Mouse (Mus musculus) hindbrain, embryonic 12.5 days (tissue): ENCODE results near the gene Serpinb6c. TPM values are rescaled to one million over a fixed set of nuclear protein-coding genes. Genes with fewer than 3 reads are reported as not detected.

Source experiments
- ATAC-seq: fragments of 200-750 bp; cut with Nextera tagmentation; 2 replicates; pipeline ENCODE4 v1.8.0; 2017; ENCODE audit warnings: moderate TSS enrichment; ENCODE audit not compliant: low FRiP score
- H3K27ac ChIP-seq: fragments of 300-500 bp; sonication (generic); 2 replicates; pipeline ENCODE4 v1.5.1; 2016; ENCODE audit warnings: mild to moderate bottlenecking
- H3K27me3 ChIP-seq: fragments of 300-500 bp; sonication (generic); 2 replicates; pipeline ENCODE4 v1.6.1; 2016; ENCODE audit warnings: mild to moderate bottlenecking
- H3K36me3 ChIP-seq: fragments of 300-500 bp; sonication (generic); 2 replicates; pipeline ENCODE4 v1.6.1; 2016; ENCODE audit warnings: mild to moderate bottlenecking
- H3K4me1 ChIP-seq: fragments of 300-500 bp; sonication (generic); 2 replicates; pipeline ENCODE4 v1.6.1; 2016
- H3K4me2 ChIP-seq: fragments of 300-500 bp; sonication (generic); replicated peaks from 2 replicates; pipeline ENCODE4 v1.6.1; 2016; ENCODE audit warnings: mild to moderate bottlenecking
- H3K4me3 ChIP-seq: fragments of 300-500 bp; sonication (generic); 2 replicates; pipeline ENCODE4 v1.5.1; 2016; ENCODE audit warnings: mild to moderate bottlenecking
- H3K9ac ChIP-seq: fragments of 300-500 bp; sonication (generic); 2 replicates; pipeline ENCODE4 v1.6.1; 2016; ENCODE audit warnings: mild to moderate bottlenecking, moderate library complexity
- H3K9me3 ChIP-seq: fragments of 300-500 bp; sonication (generic); replicated peaks from 2 replicates; pipeline ENCODE4 v1.6.1; 2016; ENCODE audit warnings: mild to moderate bottlenecking
- WGBS: fragments of 180-500 bp; shearing (Covaris S2); methylation state at CpG from one replicate; pipeline ENCODE4 v1.1.7; 2016; 5-methylcytosine and 5-hydroxymethylcytosine counted together
- polyA plus RNA-seq: library from polyadenylated mRNA; unstranded; fragments of >200 nt; fragmentation: Nextera tagmentation; extraction: Ambion mirVana; gene quantifications from 2 replicates; pipeline ENCODE4 v1.2.1, GENCODE M21; 2016

Gene Serpinb6c
- polyA plus RNA-seq, 1 experiment from 2014 or later, result 0.32 TPM

GRCm38 (mm10) chr13:33921699-33922098 is 16.2 kb upstream of the Serpinb6c start:
- H3K27ac ChIP-seq, result no peak overlapping the region
- ATAC-seq, result no peak
- H3K9me3 ChIP-seq, result no peaks in the 10 kb centered on the region
- no peak overlapping the region for H3K4me3 ChIP-seq
- 94% methylated on average over 5 of the region's 5 CpGs for WGBS
- H3K9ac ChIP-seq, result no peak overlapping the region
- no peaks in the 10 kb centered on the region for H3K27me3 ChIP-seq
- no peak overlapping the region for H3K4me2 ChIP-seq
- no peaks in the 10 kb centered on the region for H3K4me1 ChIP-seq
- peaks cover 30% of the 10 kb centered on the region for H3K36me3 ChIP-seq

DNA sequence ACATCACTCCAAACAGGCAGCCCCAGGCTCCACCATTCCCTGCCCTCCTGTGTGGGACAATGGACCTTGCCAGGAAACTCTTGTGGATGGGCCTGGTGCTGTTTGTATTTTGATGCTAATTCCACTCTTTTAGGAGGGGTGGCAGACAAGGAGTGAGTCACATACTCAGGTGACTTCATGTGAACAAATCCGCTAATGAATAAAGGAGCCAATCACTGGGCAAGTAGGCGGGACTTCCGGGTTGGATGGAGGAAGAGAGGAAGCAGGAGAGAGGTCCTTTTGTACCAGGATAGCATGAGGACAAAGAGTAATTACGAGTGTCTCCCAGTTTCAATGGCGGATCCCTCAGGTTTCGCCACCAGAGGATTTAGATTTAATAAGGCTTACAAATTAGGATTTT is 15.5 kb upstream of the Serpinb6c start:
- WGBS, result 89% methylated on average over 6 of the region's 6 CpGs
- Histone ChIP-seq H3K9ac (no peak overlapping the region), H3K9me3 (no peaks in the 10 kb centered on the region), H3K4me1 (no peaks in the 10 kb centered on the region), H3K4me3 (no peak overlapping the region), H3K36me3 (peaks cover 30% of the 10 kb centered on the region), H3K27me3 (no peaks in the 10 kb centered on the region), H3K4me2 (no peak overlapping the region), H3K27ac (no peak overlapping the region)
- ATAC-seq, result no peak

DNA sequence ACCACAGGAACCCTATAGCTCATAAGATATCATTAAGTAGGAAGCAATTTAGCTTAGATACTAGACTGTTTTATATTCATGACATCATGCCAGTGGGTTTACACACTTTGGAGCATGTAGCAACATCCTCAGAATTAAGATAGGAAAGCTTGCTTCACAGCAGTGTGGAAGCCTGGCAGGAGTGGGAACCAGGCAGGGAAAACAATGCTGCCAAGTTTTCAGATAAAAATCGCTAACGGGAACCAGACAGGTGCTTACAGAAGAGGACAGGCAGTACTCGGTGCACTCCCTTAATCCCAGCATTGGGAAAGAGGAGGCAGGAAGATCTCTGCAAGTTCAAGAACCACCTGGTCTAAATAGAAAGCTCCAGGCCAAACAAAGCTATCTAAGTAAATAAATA is 1.3 kb upstream of the Serpinb6c start:
- no peak overlapping the region for H3K4me3 ChIP-seq
- H3K9ac ChIP-seq, result no peak overlapping the region
- no peaks in the 10 kb centered on the region for H3K4me1 ChIP-seq
- 84% methylated on average over 3 of the region's 3 CpGs for WGBS
- no peak for ATAC-seq
- H3K27me3 ChIP-seq, result no peaks in the 10 kb centered on the region
- no peak overlapping the region for H3K4me2 ChIP-seq
- H3K36me3 ChIP-seq, result no peaks in the 10 kb centered on the region
- no peak overlapping the region for H3K27ac ChIP-seq
- H3K9me3 ChIP-seq, result no peaks in the 10 kb centered on the region

DNA sequence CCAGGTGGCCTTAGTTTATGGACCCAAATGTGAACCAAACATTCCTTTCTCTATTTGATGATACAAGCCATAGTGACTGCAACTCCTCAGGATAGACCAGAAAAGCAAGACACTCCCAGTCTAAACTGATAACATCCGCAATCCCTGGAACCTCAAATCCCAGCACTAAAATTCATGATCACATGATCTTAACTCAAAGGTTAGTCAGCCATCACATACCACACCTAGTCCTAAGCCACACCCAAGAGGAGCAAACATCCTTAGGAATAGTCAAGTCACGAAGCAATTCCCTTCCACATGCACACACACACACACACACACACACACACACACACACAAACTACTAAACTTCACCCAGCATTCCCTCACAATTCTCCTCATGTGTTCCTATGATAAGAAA is 2.2 kb downstream of the Serpinb6c start:
- WGBS, result 78% methylated on average over 2 of the region's 2 CpGs
- Histone ChIP-seq H3K4me1 (no peaks in the 10 kb centered on the region), H3K4me3 (no peak overlapping the region), H3K9me3 (no peaks in the 10 kb centered on the region), H3K27ac (no peak overlapping the region), H3K27me3 (no peaks in the 10 kb centered on the region), H3K36me3 (no peaks in the 10 kb centered on the region), H3K9ac (no peak overlapping the region), H3K4me2 (no peak overlapping the region)
- no peak for ATAC-seq

- H3K9me3 ChIP-seq, result no peaks in the 10 kb centered on the region
- H3K4me2 ChIP-seq, result no peak overlapping the region
- H3K36me3 ChIP-seq, result no peaks in the 10 kb centered on the region
- H3K4me3 ChIP-seq, result no peak overlapping the region
- no peak for ATAC-seq
- H3K4me1 ChIP-seq, result no peaks in the 10 kb centered on the region
- no peaks in the 10 kb centered on the region for H3K27me3 ChIP-seq
- 47% methylated on average over 2 of the region's 2 CpGs for WGBS
- no peak overlapping the region for H3K9ac ChIP-seq
- H3K27ac ChIP-seq, result no peak overlapping the region
Measured at GRCm38 (mm10) chr13:33894207-33894606, 11.3 kb downstream of the Serpinb6c start.

- Histone ChIP-seq H3K27me3 (no peaks in the 10 kb centered on the region), H3K4me3 (no peak within 1 kb of the TSS), H3K36me3 (no peaks in the 10 kb centered on the region), H3K27ac (no peak within 1 kb of the TSS), H3K9me3 (no peaks in the 10 kb centered on the region), H3K4me1 (no peaks in the 10 kb centered on the region), H3K4me2 (no peak within 1 kb of the TSS), H3K9ac (no peak within 1 kb of the TSS)
- no peak for ATAC-seq
- 74% methylated on average over 1 of the region's 1 CpGs for WGBS
Measured at GRCm38 (mm10) chr13:33843308-33843707, 62.2 kb downstream of the Serpinb6c start, which contains the start of gene Serpinb6e. TSS of gene Serpinb6e (minus strand) at chr13:33843408.

GRCm38 (mm10) chr13:33830751-33831150 is 74.8 kb downstream of the Serpinb6c start:
- no peak for ATAC-seq
- Histone ChIP-seq H3K4me1 (no peaks in the 10 kb centered on the region), H3K9me3 (peaks cover 13% of the 10 kb centered on the region; the same call in 1 of the 2 replicates), H3K27me3 (no peaks in the 10 kb centered on the region), H3K4me3 (no peak overlapping the region), H3K9ac (no peak overlapping the region), H3K4me2 (no peak overlapping the region), H3K27ac (no peak overlapping the region), H3K36me3 (no peaks in the 10 kb centered on the region)
- WGBS, result 88% methylated on average over 2 of the region's 2 CpGs

Other genes starting within 250 kb of the Serpinb6c start
- gene Serpinb6d, start 244.3 kb downstream of the Serpinb6c start, polyA plus RNA-seq, result not detected in 2 replicates
- not detected in 2 replicates for gene Serpinb6e, start 62.3 kb downstream of the Serpinb6c start, polyA plus RNA-seq
- 15.9 and 16.0 TPM in 2 replicates for gene Nqo2, start 59.0 kb upstream of the Serpinb6c start, polyA plus RNA-seq
- gene Ripk1, start 96.7 kb upstream of the Serpinb6c start, polyA plus RNA-seq, result 11.3 and 12.9 TPM in 2 replicates
- gene Serpinb6a, start 97.1 kb upstream of the Serpinb6c start, polyA plus RNA-seq, result 43.0 and 44.2 TPM in 2 replicates
- 34.4 and 44.0 TPM in 2 replicates for gene Bphl, start 131.9 kb upstream of the Serpinb6c start, polyA plus RNA-seq
- 785 and 845 TPM in 2 replicates for gene Tubb2a, start 172.3 kb upstream of the Serpinb6c start, polyA plus RNA-seq
- 363 and 373 TPM in 2 replicates for gene Tubb2b, start 224.8 kb upstream of the Serpinb6c start, polyA plus RNA-seq